Mouse (Mus musculus): ENCODE results near the gene Csdc2.

GRCm38 (mm10) chr15:81886795-81887550 lies 49.6 kb upstream of the Csdc2 start:
- TF ChIP-seq POLR2A (IDR thresholded peaks at IDR 0.05; ENCODE audit: control insufficient read depth, low read depth, low read length), result no peak
- no peak for TF ChIP-seq CTCF (IDR thresholded peaks at IDR 0.05; ENCODE audit: control insufficient read depth, insufficient read depth, insufficient replicate concordance, low read depth, low read length)
